Mouse (Mus musculus) lung, adult 2 months (tissue): ENCODE data around the gene Cnpy3.

Experiments
- CTCF ChIP-seq: fragments of 200-500 bp; IDR thresholded peaks from 2 replicates; pipeline ENCODE4 v1.5.1; 2011; ENCODE audit warnings: mild to moderate bottlenecking, low read length, control low read depth; ENCODE audit not compliant: insufficient read depth
- POLR2A ChIP-seq: fragments of 200-500 bp; IDR thresholded peaks from 2 replicates; pipeline ENCODE4 v1.6.1; 2011; ENCODE audit warnings: low read depth, mild to moderate bottlenecking, control low read depth, low read length, borderline replicate concordance; ENCODE audit errors: extremely low read depth

- no peak for TF ChIP-seq CTCF
- no peak for TF ChIP-seq POLR2A
Measured at GRCm38 (mm10) chr17:46712442-46712841, 39.6 kb downstream of the Cnpy3 start.
